In the genomic region with DNA sequence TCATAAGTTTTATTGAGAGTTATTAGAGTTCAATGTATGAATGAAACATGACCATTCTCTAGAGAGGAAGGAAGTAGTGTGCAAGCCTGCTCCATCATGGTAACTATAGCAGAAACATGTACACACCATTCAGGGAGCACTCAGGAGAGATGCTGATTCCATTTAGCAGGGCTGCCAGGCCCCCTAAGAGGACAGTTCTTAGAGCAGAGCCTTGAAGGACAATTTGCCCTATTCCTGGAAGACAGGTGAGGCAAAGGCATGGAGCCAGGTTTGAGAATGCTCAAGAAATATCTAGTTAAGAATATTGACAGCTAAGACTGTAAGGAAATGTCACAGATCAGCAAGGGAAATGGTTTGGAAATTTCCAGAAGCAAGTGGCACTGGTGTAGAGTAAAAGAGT, we compare ENCODE assay signal across 22 mouse cellular contexts.
"Had no signal": no experiment of that assay in that cellular context is flagged by ENCODE, and none has a peak within 500 bp of the region (broad histone marks: within the 10 kb centered on the region; RNA-seq: fewer than 3 reads in every experiment).

No protein-coding gene starts in this region.

- DNase-seq: gastrocnemius, postnatal 14 days; gastrocnemius, postnatal 36 days; heart, adult 11 months; heart, adult 2 months; heart, postnatal 14 days; heart, postnatal 36 days; kidney, adult 11 months; kidney, adult 2 months; kidney, adult 9 months; kidney, postnatal 14 days; layer of hippocampus, postnatal 36 days had no signal

- H3K4me3 ChIP-seq: heart, adult 2 months; heart, embryonic 13.5 days; heart, embryonic 15.5 days; hindbrain, embryonic 13.5 days; hindbrain, embryonic 15.5 days; kidney, embryonic 15.5 days; limb, embryonic 13.5 days; limb, embryonic 15.5 days; liver, embryonic 12.5 days had no signal

- H3K27ac ChIP-seq: heart, adult 2 months; heart, embryonic 13.5 days; heart, embryonic 15.5 days; hindbrain, embryonic 13.5 days; hindbrain, embryonic 15.5 days; hindbrain, postnatal 0 days; kidney, embryonic 15.5 days; kidney, postnatal 0 days; limb, embryonic 13.5 days; limb, embryonic 15.5 days; liver, embryonic 12.5 days; liver, embryonic 14.5 days had no signal
